Mouse (Mus musculus): Measurements from ENCODE around the gene Hoxb9. TPM values are rescaled to one million over a fixed set of nuclear protein-coding genes. Genes with fewer than 3 reads are reported as not detected.

Hoxb9 gene
- total RNA-seq (2021) = 10 to 100 TPM; 86.0 to 93.6 TPM
- long read RNA-seq, experiment 1, partial matches to known transcripts = 3 of 9 reads
- long read RNA-seq, experiment 1, other reads (novel, unspliced or antisense) = 4 of 9 reads
- long read RNA-seq, experiment 2, partial matches to known transcripts = 0 of 7 reads
- long read RNA-seq, experiment 2, other reads (novel, unspliced or antisense) = 7 of 7 reads

GRCm38 (mm10) chr11:96270996-96271540 lies at the start of gene Hoxb9:
Gene Hoxb9, plus strand, starts transcription at chr11:96271457.
- DNase-seq (ENCODE audit: low spot score in 2 of 2) = peak in 1 of 2 experiments; percentile 76

- DNase-seq (ENCODE audit: low spot score in 2 of 2) = no peak
These were observed 47.4 kb upstream of the Hoxb9 start for GRCm38 (mm10) chr11:96223813-96224212.

- no peak for DNase-seq (ENCODE audit: low spot score in 2 of 2)
These were observed 43.6 kb upstream of the Hoxb9 start for GRCm38 (mm10) chr11:96227676-96228075.

- DNase-seq (ENCODE audit: low spot score in 2 of 2) = peak in 1 of 2 experiments; percentile 26
These were observed 36.4 kb upstream of the Hoxb9 start for GRCm38 (mm10) chr11:96234906-96235305.

GRCm38 (mm10) chr11:96240211-96240610 lies 31.0 kb upstream of the Hoxb9 start:
- no peak for DNase-seq (ENCODE audit: low spot score in 2 of 2)

- DNase-seq (ENCODE audit: low spot score in 2 of 2) = no peak
These were observed 20.4 kb upstream of the Hoxb9 start for GRCm38 (mm10) chr11:96250901-96251300.

- DNase-seq (ENCODE audit: low spot score in 2 of 2) = no peak
These were observed 19.7 kb upstream of the Hoxb9 start for GRCm38 (mm10) chr11:96251480-96252031.

- DNase-seq (ENCODE audit: low spot score in 2 of 2) = no peak
These were observed 18.6 kb upstream of the Hoxb9 start for GRCm38 (mm10) chr11:96252541-96253120.

- DNase-seq (ENCODE audit: low spot score in 2 of 2) = no peak
These were observed 17.0 kb upstream of the Hoxb9 start for GRCm38 (mm10) chr11:96254221-96254620.

- no peak for DNase-seq (ENCODE audit: low spot score in 2 of 2)
These were observed 15.9 kb upstream of the Hoxb9 start for GRCm38 (mm10) chr11:96255111-96255995.

- DNase-seq (ENCODE audit: low spot score in 2 of 2) = no peak
These were observed 15.2 kb upstream of the Hoxb9 start for GRCm38 (mm10) chr11:96255996-96256445.

GRCm38 (mm10) chr11:96257141-96257540 lies 14.1 kb upstream of the Hoxb9 start:
- DNase-seq (ENCODE audit: low spot score in 2 of 2) = no peak

- no peak for DNase-seq (ENCODE audit: low spot score in 2 of 2)
These were observed 12.2 kb upstream of the Hoxb9 start for GRCm38 (mm10) chr11:96259038-96259437.

- no peak for DNase-seq (ENCODE audit: low spot score in 2 of 2)
These were observed 11.7 kb upstream of the Hoxb9 start for GRCm38 (mm10) chr11:96259511-96259910.

GRCm38 (mm10) chr11:96260310-96260970 lies 10.8 kb upstream of the Hoxb9 start:
- no peak for DNase-seq (ENCODE audit: low spot score in 2 of 2)

GRCm38 (mm10) chr11:96261323-96261890 lies 9.8 kb upstream of the Hoxb9 start:
- DNase-seq (ENCODE audit: low spot score in 2 of 2) = peak in 1 of 2 experiments; percentile 79

GRCm38 (mm10) chr11:96262262-96262830 lies 8.9 kb upstream of the Hoxb9 start:
- no peak for DNase-seq (ENCODE audit: low spot score in 2 of 2)

GRCm38 (mm10) chr11:96263636-96264389 lies 7.4 kb upstream of the Hoxb9 start:
- DNase-seq (ENCODE audit: low spot score in 2 of 2) = peak in 1 of 2 experiments; percentile 2

- no peak for DNase-seq (ENCODE audit: low spot score in 2 of 2)
These were observed 6.8 kb upstream of the Hoxb9 start for GRCm38 (mm10) chr11:96264390-96265020.

Measured in adrenal gland, postnatal 4 days (tissue).